Mouse (Mus musculus): Measurements from ENCODE around the gene Camk2n1.

The Camk2n1 gene

DNA sequence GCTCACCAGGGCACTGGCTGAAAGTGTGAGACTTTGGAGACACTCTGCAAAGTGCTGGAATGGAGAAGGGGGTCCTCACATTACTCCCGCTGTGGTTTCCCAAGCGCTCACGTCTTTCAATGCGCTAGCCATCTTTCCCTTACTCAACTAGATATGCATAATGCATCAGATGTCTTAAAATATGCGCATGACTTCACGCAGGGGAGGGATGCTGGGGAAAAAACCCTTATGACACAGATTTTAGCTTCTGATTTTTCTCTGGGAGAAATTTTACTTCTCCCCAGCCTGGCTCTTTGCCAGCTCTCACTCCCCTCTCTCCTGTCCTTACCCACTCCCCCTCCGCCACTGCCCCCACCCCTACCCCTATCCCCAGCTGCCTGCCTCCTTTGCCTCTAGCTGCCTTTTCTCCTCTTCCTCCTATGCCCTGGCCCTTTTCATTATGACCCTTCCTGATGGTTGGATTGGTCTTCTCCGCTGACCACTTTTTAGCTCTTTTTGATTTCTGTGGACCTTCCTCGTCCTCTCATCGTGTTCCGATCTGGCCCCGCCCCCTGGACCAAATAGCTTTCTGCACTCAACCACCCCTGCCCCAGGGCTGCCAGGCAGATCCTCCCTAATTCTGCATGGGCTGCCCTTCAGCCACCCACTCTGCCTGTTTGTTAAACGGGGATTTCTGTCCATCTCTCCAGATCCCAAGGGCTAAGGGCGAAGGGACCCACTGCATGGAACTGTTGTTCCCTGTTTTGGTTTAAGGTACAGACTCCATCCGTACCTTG lies 6.1 kb upstream of the Camk2n1 start:
- no peak for DNase-seq (ENCODE audit: low spot score in 2 of 2)

DNA sequence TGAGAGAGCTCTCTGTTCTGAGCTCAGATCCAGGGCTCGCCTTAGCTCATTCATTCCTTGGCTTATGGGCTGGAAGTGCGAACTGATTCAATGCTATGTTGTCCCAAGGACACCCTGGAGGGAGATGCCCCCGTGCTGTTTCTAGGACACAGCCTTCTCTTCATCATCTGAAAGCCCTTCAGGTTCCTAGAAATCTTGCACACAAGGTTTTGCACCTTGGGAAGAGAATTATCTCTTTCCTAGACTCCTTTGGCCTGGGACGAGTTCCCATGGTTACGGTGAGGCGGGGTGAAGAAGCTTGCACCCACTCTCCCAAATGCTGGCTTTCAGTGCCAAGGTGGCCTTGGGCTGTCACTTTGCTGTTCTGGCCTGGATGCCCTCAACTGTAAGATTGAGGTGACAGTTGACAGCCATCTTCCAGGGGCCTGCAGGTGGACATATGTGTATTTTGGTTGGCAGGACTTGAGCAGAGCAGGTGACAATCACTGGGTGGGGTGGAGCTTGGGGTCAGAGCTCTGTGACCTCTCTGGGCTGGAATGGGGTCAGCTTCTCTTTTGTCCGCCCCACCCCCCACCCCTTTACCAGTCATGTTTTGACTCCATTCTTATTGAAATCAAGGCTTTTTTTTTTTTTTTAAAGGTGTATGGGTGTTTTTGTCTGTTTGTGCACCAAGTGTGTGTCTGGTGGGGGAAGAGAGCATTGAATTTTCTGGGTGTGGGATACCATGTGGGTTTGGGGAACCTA lies 5.1 kb upstream of the Camk2n1 start:
- no peak for DNase-seq (ENCODE audit: low spot score in 2 of 2)

DNA sequence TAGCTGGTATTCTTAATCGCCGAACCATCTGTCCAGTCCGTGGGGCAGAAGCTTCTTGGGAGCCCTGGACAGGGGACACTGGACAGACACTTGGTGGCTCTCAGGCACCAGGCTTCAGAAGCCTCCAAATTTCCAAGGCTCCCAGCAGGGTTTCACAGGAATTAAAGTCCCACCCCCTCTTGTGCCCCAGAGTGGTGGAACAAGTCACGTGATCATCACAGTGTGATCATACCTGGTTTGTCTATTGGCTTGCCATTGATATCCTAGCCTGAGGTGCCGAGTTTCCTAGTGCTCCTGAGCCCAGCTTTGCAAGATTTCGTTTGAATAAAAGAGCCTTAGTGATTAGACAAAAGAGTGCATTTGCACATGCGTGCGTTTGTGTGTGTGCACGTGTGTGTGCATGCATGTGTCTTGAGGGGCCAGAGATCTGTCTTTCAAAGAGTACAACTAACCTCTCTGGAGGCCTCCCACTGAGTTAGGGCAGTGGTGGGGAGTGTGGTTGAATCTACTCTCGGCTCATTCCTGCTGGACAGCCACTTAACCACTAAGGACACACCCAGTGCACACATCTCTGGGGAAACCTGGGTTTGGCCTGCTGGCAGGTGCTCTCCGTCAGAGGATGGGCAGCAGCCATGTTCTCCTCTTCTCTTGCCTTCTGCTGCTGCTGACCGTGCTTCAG lies 4.3 kb upstream of the Camk2n1 start:
- no peak for DNase-seq (ENCODE audit: low spot score in 2 of 2)

DNA sequence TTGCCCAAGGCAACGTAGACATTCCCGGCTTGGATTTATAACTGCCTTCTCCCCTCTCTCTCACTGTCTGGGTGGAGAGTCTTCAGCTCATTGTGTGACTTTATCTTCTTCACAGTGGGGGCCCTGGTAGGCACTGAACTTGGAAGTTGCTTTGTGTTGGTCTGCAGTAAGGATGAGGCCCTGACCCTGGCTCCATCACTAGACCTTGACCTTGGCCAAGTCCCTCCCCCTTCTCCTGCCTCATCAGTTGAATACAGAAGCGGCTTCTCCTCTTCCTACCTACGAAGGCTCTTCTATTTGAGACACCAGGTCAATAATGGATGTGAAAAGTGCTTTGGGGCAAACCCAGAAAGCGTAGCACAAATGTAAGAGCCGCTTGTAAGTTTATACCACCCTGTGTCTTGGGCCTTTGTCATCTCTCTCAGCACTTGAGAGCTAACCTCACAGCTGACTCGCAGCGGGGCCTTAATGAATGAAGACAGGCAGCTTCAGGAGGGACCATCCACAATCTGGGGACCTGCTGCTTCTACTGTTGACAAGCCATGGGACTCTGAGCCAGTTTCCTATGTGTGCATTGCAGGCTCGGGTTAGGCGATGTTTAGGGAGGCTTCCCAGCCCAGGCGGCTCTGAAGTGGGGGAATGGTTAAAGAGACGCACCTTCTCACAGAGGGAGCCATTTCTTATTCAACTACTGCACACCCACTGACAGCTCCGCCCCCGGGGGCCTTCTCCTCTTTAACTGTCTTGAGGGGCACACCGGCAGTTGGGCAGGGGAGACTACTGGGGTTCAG lies 1.6 kb upstream of the Camk2n1 start:
- no peak for DNase-seq (ENCODE audit: low spot score in 2 of 2)

DNA sequence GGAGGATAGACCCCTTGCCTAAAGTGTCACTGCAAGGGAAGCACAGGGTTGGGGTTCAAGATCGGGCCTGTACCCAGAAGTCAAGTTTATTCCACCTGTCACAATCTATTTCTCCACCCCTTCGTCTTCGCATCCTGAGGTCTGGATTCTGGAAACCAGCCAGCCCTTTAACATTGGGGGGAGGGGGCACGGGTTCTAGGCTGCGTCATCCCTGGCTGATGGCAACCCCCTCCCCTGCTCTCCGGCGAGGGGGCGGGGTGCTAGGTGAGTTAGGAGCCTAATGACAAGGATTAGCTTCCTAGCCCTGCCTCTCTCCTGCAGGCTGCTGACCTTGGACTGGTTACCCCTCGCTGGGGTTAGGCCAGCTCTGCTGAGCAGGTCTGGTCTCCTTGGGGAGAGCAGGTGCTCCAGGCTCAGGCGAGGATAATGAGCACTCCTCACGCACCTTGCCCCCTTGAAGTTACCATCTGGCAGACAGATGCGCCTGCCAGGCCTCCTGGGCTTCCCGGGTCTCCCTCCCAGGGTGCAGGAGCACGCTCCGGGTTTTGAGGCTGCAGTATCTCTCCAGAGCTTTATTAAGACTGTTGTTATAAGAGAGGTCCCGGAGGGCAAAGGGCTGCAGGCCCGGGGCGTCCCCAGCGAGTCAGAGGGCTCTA lies 889 bp upstream of the Camk2n1 start:
- DNase-seq (ENCODE audit: low spot score in 2 of 2): no peak

DNA sequence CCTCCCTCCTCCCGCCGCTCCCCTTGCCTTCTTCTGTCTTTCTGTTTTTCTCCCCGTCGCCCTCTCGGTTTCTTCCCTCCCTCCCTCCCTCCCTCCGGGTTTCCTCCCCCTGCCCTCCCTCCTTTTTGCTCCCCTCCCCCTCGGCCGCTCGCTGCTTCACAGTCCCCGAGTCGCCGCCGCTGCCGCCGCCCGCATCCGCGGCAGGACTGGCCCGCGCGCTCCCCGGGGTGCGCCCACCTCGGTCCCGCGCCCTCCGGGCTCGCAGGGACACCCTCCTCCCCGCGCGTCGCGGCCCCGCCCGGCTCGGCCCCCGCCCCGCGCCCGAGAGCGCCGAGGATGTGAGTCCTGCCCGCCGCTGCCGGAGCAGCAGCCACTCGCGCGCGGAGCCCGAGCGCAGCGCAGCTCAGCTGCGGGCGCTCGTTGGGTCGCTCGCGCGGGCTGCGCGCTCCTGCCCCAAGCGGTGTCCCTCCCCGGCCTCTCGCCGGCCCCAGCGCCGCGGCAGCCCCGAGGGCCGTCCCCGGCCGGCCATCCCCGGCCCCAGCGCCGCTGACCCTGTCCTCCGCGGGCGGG lies 542 bp downstream of the Camk2n1 start:
- DNase-seq (ENCODE audit: low spot score in 2 of 2): no peak

DNA sequence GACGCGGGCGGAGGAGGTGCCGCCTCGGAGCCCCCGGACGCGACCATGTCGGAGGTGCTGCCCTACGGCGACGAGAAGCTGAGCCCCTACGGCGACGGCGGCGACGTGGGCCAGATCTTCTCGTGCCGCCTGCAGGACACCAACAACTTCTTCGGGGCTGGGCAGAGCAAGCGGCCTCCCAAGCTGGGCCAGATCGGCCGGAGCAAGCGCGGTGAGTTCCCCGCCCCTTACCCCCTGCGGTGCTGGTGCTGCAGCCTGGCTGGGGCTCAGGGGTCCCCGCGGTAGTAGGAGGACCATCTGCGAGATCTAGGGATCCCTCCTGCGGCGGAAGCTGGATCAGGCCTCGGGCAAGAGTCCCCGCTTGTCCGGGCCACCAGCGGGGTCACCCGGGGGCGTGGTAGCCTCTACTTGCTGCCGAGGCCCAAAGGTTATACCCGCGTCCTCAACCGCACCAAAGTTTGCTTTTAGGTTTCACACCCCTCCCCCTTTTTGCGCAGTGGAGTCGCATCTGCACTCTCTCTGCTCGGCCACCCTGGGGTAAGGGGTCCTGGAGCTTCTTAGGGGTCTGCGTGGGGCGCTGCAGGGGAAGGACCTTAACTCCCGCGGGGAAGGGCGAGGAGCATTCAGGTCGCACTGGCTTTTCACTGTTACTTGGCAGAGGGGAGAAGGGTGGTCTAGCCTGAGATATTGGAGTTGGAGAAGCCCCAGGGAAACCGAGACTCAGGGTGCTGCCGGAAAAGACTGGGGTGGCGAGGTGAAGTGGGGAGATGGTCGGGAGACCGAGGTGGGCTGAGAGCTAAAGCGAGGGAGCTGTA lies 1.2 kb downstream of the Camk2n1 start:
- no peak for DNase-seq (ENCODE audit: low spot score in 2 of 2)

DNA sequence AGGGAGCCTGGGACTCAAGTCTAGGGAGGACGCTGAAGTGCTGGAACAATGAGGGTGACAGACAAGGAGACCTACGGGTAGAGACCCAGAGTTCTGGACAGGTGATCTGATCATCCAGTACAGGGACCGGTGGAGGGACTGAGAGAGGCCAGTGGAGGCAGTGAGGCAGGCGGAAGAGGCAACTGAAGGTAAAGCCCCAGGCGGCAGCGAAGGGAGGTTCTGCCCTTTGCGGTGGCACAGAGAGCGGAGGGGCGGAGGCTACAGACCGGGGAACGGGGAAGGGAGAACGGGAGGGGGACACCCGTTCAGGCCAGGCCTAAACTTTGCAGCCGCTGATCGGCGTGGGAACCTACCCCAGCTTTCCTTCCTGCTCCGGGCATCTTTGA lies 1.8 kb downstream of the Camk2n1 start:
- DNase-seq (ENCODE audit: low spot score in 2 of 2): no peak

DNA sequence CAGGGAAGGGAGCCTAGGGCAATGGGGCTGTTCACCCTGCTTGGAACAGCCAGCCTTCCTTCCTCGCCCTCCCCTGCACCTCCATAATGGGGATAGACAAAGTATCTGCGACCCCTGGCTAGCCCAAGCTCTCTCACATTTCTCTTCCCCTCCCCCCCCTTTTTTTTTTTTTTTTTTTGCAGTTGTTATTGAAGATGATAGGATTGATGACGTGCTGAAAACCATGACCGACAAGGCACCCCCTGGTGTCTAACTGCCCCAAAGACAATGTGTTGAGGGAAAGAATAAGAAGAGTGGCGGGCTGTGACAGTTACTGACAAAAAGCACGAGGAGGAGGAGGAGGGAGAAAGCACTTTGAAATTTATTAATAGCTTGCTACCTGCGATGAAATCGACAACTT lies 2.4 kb downstream of the Camk2n1 start:
- DNase-seq (ENCODE audit: low spot score in 2 of 2): no peak

DNA sequence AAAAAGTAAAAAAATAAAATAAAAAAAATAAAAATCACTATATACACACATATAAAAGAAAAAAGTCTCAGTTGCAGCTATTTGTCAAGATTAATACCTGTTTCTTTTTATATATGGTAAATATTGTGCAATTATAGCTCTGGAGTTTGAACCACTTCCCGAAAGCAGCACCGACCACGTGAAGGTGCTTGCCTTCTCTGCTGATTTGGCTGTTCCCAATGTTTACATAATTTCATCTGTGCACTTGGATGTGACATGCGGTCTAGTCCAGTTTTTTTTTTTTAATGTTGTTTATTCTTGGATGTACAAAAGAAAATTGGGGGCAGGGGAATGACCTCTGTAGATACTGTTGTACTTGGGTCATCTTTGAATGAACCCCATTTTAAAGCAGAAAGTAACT lies 3.0 kb downstream of the Camk2n1 start:
- DNase-seq (ENCODE audit: low spot score in 2 of 2): no peak

DNA sequence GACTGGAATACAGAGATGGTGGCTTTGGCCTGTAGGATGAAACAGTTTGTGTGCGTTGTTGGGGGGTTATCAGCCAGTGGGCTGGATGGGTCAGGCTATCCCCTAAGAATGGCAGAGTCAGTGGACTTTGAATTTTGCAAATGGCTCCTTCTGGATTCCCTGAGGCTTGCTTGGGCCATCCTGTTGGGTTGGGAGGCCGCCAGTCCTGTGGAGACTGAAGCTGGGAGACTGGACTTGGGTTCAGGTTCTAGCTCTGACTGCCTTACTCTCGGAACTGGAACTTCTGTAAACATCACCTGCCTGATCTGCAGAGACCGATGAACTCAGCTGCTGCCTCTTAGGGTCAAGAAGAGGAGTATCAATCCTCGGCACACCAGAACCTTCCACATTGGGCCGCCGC lies 4.1 kb downstream of the Camk2n1 start:
- no peak for DNase-seq (ENCODE audit: low spot score in 2 of 2)

DNA sequence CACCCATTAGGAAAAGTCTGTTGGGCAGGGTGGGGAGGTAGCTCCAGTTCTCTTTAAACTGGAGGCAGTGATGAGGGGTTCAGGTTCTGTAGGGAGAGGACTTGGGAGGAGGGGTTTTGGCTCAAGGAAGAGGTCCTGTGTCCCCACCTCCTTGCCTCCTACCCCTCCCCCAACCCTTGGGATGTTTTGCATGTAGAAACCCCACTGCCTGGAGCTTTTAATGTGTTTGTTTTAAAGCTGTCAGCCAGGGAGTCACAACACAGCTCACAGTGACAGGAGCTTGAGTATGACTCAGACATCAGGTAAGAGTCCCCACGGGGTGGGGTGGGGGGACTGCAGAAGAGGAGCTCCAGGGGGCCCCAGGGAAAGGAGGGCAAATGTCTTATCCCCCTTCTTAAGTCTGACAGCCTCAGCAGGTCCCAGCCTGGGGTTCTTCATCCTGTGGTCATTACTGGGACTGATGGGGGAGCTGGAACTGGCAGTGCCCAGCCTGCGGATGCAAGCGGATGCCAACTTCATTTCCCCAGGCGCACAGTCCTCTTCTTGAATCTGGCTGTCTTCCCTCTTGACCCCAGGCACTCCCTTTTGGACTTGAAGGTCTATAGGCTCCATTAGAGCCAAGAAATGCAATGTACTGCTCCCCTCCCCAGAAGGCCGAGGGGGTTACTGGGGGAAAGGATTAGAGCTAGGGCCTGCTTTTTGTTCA lies 4.8 kb downstream of the Camk2n1 start:
- no peak for DNase-seq (ENCODE audit: low spot score in 2 of 2)

DNA sequence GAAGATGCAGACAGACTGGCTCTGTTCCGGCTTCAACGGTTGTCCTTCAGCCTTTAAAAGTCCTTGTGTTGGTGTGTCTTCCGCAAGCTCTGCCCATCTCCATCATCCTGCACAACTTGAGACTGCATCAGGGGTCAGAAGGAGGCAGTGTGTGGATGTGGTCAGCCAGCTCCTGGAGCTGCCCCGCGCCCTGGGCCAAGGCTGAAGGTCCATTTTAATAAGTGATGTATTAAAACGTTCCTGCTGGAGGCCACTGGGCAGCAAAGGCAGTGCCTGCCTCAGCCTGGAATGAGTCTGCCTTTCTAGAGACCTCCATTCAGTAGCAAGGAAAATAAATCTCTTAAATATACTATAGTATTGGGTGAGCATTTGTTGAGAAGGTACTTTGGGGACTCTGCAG lies 5.7 kb downstream of the Camk2n1 start:
- DNase-seq (ENCODE audit: low spot score in 2 of 2): no peak

DNA sequence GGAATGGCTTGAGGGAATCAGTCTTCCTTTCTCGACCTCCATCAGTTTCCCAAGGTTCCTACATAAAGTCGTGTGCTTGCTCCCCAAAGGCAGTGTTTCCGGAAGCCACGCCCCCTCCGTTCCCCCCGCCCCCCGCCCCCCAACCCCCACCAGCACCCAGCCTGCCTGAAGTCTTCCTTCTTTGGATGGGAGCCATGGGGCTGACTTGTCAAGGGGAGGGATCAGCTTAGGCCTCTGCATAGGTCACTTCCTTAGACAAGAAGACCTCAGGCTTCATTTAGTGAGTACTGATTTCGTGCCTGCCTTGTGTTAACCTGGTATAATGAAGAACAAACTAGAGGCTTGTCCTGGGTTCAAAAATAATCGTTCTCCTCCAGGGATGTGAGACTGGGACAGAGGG lies 6.8 kb downstream of the Camk2n1 start:
- DNase-seq (ENCODE audit: low spot score in 2 of 2): no peak

DNA sequence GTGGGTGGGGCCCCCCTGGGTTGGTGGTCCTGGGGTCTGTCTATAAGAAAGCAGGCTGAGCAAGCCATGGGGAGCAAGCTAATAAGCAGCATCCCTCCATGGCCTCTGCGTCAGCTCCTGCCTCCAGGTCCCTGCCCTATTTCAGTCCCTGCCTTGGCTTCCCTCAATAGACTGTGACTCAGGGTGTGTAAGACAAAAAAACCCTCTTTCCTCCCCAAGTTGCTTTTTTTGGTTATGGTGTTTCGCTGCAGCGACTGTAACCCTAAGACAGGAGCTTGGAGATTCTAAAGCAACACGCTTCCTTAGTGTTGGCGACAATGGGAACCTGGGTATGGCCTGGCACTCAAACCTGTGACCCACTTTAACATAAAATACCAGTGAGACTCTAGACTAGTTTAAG lies 7.4 kb downstream of the Camk2n1 start:
- DNase-seq (ENCODE audit: low spot score in 2 of 2): no peak

DNA sequence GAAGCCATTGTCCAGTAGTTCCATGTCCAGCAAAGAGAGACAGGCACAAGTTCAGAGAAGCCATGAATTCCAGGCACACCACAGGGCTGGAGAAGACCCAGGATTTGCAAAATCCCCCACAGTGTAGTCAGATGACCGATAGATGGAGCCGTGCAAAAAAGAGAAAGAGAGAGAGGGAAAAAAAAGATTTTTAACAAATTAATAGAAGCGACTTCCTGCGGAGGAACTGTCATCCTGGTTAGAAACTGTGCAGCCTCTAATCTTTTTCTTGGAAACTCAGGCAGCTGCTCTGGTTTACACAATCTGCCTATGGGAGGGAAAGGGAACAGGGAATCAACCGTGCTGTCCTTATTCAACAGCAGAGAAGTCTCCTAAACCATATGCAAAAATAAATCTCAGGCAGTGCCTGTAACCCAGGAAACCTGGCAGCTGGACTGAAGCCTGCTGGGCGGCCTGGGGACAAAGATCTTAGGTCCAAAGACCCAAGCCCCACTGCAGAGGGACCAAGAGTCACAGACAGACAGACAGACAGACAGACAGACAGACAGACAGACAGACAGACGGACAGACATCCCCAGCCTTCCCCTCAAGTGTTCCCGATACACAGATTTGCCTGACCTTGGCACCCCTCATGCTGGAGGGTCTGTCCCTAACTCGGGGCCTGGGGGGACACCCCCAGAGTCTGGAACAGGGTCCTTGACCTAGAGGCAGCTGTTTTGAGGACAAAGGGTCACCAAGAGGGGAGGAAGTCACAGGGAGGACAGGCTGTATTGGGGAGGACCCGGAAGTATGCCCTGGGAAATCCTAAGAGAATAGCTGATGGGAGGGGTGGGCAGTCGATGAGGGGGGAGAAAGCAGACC lies 9.1 kb downstream of the Camk2n1 start:
- DNase-seq (ENCODE audit: low spot score in 2 of 2): no peak

DNA sequence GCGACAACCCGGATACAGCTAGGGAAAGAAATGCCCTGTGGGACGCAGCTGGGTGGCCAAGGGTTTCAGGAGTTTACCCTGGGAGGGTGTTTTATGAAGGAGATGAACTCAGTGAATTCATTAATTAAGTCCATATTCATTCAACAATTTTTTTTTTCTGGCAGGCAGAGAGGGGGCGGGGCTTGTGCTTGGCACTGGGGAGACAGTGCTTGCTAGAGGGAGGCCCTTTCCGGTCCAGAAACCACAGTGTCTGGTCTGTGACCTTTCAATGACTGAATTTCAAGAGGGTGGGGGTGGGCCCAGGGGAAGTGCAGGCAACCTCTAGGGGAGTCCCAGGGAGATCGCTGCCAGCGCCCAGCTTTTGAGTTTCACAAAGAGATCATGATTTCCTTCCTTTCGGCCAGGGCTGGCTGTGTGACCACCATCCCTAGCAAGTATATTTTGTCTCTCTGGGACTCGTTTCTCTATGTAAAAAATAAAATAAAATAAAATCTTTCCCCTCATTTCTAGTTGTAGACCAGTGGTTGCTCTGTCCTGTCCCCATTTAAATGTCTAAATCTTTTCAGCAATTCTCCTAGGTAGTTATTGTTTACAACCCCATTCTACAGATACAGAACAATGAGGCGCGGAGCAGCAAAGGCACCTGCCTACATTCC lies 9.8 kb downstream of the Camk2n1 start:
- DNase-seq (ENCODE audit: low spot score in 2 of 2): peak; percentile 61 to 80

DNA sequence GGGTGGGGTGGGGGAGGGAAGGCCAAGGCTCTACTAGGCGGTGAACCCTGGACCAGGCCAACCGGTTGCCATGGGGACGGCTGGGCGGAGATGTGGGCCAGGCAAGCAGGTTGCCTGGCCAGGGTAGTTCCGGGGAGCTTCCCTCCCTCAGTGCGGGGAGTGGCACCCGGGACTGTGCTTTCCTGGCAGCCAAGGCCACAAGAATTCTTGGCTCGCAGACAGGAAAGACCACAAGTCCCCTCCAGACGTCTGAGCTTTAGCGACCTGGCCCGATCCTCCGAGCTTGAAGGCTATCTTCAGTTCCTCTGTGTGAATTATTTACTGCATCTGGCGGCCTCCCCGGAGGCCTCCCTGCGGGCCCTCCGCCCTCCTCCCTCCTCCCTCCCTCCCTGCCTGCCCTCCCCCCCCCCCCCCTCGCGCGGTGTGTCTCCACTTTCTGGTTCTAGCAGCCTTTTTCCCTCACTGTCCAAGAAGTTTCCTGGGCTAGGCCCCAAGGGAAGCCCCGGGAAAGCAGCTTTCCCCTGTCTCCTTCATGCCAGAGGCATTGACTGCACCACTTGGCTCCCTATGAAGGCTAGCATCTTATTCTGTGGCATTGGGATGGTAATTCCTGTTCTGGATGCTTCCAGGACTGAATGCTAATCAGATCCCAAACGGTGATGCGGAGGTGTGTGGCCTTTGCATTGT lies 10.7 kb downstream of the Camk2n1 start:
- peak in 1 of 2 experiments; percentile 67 for DNase-seq (ENCODE audit: low spot score in 2 of 2)

All from urinary bladder, postnatal 36 days (tissue).